Mouse (Mus musculus) thymus, adult 2 months (tissue): ENCODE measurements around the gene Tcta. TPM values are rescaled to one million over a fixed set of nuclear protein-coding genes. Genes with fewer than 3 reads are reported as not detected.

Experiments
- DNase-seq: peaks from one replicate; pipeline ENCODE4 v3.0.0; 2021
- H3K27ac ChIP-seq: fragments of 200-500 bp; 2 replicates; pipeline ENCODE4 v1.5.1; 2012; ENCODE audit warnings: low read length, control low read depth; ENCODE audit not compliant: control insufficient read depth, insufficient read depth
- H3K27me3 ChIP-seq: fragments of 200-500 bp; 2 replicates; pipeline ENCODE4 v1.6.1; 2012; ENCODE audit warnings: mild to moderate bottlenecking, low read length, moderate library complexity, mixed read lengths; ENCODE audit not compliant: control insufficient read depth, insufficient read depth
- H3K36me3 ChIP-seq: fragments of 200-500 bp; 2 replicates; pipeline ENCODE4 v1.6.1; 2012; ENCODE audit warnings: mild to moderate bottlenecking, low read length, moderate library complexity; ENCODE audit not compliant: control insufficient read depth, insufficient read depth
- H3K4me1 ChIP-seq: fragments of 200-500 bp; replicated peaks from 2 replicates; pipeline ENCODE4 v1.6.1; 2012; ENCODE audit warnings: low read length; ENCODE audit not compliant: control insufficient read depth, insufficient read depth
- H3K4me3 ChIP-seq: fragments of 200-500 bp; 2 replicates; pipeline ENCODE4 v1.5.1; 2012; ENCODE audit warnings: mild to moderate bottlenecking, low read length, control low read depth, moderate library complexity; ENCODE audit not compliant: control insufficient read depth, insufficient read depth
- CTCF ChIP-seq: fragments of 200-500 bp; IDR thresholded peaks from 2 replicates; pipeline ENCODE4 v1.5.1; 2012; ENCODE audit warnings: mild to moderate bottlenecking, control low read depth, low read length, moderate library complexity, borderline replicate concordance; ENCODE audit not compliant: control insufficient read depth, poor library complexity, insufficient read depth; ENCODE audit errors: extremely low read depth
- POLR2A ChIP-seq: fragments of 200-500 bp; IDR thresholded peaks from 2 replicates; pipeline ENCODE4 v1.6.1; 2012; ENCODE audit warnings: mild to moderate bottlenecking, low read length, control low read depth, moderate library complexity; ENCODE audit not compliant: control insufficient read depth, poor library complexity, insufficient read depth; ENCODE audit errors: extremely low read depth
- WGBS: fragments of 180-500 bp; shearing (Covaris S2); methylation state at CpG from one replicate; pipeline ENCODE4 v1.1.7; 2018; 5-methylcytosine and 5-hydroxymethylcytosine counted together
- polyA plus RNA-seq: library from polyadenylated mRNA; depleted of rRNA; stranded (reverse); fragments of >200 nt; gene quantifications from 2 replicates; pipeline ENCODE4 v1.2.3, GENCODE M21; 2012

Gene Tcta
- polyA plus RNA-seq, 1 experiment: 43.4 TPM

DNA sequence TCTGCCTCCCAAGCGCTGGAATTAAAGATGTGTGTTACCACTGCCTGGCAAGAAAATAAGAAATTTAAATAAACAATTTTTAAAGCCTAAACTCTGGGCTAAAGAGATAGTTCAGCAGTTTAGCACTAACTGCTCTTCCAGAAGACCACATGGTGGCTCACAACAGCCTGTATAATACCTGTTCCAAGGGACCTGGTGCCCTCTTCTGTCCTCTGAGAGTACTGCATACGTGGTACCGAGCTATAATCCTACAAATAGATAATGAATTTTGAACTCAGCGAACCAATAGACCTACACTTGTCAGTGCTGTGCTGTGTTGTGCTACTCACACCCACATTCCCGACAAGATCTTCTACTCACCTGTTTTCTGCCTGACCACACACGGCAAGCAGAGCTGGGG is 21.6 kb downstream of the Tcta start:
- WGBS: 6% methylated on average over 6 of the region's 6 CpGs
- no peak overlapping the region for H3K27ac ChIP-seq
- no peak overlapping the region for H3K4me3 ChIP-seq
- H3K27me3 ChIP-seq: no peaks in the 10 kb centered on the region
- TF ChIP-seq CTCF (no peak), POLR2A (no peak)
- no peaks in the 10 kb centered on the region for H3K4me1 ChIP-seq
- H3K36me3 ChIP-seq: no peaks in the 10 kb centered on the region
- DNase-seq: peak; percentile 79

DNA sequence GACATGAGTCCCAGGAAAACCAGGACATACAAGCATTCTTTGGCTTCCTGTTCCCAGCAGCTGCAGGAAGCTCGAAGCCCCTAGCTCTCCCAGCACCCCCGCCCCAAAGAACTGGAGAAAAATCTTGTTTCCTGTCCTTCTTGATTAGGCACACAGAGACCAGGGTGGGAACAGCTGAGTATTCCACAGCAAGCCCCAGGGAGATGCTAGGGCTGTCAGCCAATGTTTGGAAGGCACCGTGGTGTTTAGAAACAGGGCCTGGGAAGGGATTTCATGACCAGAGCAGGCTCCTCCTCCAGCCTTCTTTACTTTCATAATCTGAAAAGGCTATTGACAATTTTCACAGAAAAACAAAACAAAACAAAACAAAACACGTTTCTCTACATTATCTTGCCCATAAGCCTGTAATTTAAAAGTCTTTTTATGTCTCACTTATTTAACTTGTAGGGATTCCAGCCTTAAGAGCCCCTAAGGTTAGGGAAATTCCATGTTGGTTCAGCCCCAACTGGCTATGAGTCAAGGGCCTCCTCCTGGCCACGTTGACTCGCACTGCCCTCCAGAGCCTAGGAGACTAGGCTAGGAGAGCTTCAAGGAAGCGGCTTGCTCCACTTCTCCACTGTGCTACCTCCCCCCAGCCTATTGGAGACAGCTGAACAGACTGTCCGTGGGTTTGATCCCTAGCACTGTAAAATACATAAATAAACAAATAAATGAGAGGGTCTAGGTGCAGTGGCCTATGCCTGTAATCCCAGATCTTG is 25.7 kb downstream of the Tcta start:
- no peak for DNase-seq
- H3K36me3 ChIP-seq: no peaks in the 10 kb centered on the region
- H3K4me1 ChIP-seq: no peaks in the 10 kb centered on the region
- H3K4me3 ChIP-seq: no peak overlapping the region
- H3K27ac ChIP-seq: no peak overlapping the region
- 65% methylated on average over 8 of the region's 8 CpGs for WGBS
- TF ChIP-seq CTCF: no peak
- no peak for TF ChIP-seq POLR2A
- no peaks in the 10 kb centered on the region for H3K27me3 ChIP-seq

DNA sequence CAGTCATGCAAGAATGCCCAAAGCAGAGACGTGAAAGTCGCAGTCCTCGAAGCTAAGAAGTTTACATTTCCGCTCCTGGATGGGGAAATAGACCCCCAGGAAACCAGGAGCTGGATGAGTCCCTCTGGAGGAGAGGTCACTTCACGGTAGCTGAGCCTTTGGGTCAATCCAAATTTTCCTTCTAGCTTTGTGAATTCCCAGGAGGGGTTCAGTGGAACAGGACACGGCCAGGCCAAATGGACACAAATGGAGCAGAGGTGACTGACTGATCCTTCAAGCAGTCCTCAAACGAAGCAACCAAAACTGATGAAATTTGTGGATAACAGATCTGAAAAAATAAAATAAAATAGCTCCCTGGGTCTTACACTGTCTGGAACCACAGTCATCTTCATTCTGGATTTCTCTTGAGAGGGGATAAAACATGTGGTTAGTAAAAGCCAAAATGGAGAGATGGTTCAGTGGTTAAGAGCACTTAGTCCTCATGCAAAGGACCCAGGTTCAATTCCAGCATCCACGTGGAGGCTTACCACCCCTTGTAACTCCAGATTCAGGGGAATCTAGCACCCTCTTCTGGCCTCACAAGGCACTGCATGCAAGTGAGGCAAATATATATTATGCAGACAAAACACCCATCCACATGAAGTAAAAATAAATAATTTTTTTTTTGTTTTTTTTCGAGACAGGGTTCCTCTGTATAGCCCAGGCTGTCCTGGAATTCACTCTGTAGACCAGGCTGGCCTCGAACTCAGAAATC is 27.1 kb downstream of the Tcta start:
- TF ChIP-seq POLR2A (no peak), CTCF (no peak)
- Histone ChIP-seq H3K27me3 (no peaks in the 10 kb centered on the region), H3K36me3 (no peaks in the 10 kb centered on the region), H3K4me3 (no peak overlapping the region), H3K4me1 (no peaks in the 10 kb centered on the region), H3K27ac (no peak overlapping the region)
- peak; percentile 48 for DNase-seq
- 79% methylated on average over 10 of the region's 10 CpGs for WGBS

DNA sequence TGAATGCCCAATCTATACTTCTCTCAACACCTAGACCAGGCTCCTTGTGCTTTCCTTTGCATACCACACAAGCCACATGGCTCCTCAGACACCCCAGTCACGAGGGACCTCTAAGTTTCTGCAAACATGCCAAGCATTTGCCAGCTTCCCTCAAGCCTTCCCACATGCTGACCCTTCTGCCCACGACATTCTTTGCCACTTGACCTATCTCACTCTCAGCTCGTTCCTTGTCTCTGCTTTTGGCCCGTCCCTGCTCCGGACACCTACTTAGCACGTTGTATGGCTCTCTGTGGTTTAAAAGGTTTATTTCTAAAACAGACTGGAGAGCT is 30.7 kb downstream of the Tcta start:
- no peak for TF ChIP-seq POLR2A
- TF ChIP-seq CTCF: no peak
- 77% methylated on average over 6 of the region's 6 CpGs for WGBS
- no peak for DNase-seq
- H3K36me3 ChIP-seq: no peaks in the 10 kb centered on the region
- no peak overlapping the region for H3K27ac ChIP-seq
- no peaks in the 10 kb centered on the region for H3K4me1 ChIP-seq
- H3K4me3 ChIP-seq: no peak overlapping the region
- H3K27me3 ChIP-seq: no peaks in the 10 kb centered on the region

DNA sequence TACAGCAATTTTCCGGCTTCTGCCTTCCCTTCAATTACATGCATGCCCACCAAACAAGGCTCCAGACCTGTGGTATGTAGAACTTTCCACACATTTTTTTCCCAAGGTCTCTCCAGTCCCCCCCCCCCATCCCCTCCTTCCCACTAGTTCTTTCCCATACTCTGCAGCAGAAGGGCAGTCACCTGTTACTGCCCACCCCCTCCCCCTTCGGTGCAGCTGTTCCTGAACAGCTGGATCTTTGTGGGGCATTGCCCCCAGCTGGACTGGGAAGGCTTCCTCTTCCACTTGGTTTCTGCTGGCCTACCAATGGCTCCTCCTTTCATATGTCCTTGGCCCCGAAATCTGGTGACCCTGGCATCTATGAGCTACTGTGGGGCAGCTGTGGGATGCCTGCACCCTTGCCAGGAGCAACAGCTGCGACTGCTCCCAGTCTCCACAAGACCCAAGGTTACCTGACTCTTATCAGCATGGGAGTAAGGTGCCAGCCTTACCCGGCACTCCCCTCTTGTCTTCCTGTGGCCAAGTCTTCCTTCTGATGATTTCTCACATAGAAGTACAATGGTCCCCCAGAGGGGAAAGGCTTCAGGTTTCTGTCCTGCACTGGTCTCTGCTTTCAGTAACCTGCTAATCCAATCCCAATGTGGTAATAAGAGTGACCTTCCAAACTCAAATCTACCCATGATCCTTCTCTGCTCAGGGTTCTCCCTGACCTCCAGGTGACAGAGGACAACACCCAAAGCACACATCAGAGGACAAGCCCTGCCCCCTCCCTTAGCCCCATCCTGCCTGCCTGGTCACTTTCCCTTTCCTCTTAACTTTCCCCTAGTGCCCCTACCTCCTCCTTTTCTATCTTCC is 31.3 kb downstream of the Tcta start:
- H3K27ac ChIP-seq: no peak overlapping the region
- no peak for DNase-seq
- no peaks in the 10 kb centered on the region for H3K27me3 ChIP-seq
- 85% methylated on average over 5 of the region's 5 CpGs for WGBS
- no peak overlapping the region for H3K4me3 ChIP-seq
- TF ChIP-seq CTCF (no peak), POLR2A (no peak)
- no peaks in the 10 kb centered on the region for H3K36me3 ChIP-seq
- no peaks in the 10 kb centered on the region for H3K4me1 ChIP-seq

DNA sequence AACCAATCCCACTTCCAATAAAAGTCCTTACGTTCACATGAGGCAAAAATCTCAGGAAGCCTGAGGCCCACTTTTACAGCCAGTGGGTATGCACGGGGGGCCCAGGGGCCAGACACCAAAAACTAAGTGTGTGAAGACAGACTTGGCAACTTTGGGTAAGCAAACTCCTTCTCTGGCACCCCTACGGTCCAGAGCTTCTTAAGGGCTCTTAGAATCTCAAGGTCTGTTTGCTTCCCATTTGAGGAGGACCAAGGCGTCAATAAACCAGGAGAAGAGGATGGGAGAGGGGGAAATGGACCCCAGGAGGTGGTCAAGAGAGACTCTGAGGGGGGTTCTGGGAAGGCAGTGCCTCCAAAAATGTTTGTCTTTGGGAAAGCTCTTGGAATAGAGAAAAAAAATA is 32.5 kb downstream of the Tcta start:
- Histone ChIP-seq H3K27ac (no peak overlapping the region), H3K36me3 (no peaks in the 10 kb centered on the region), H3K4me3 (no peak overlapping the region), H3K4me1 (no peaks in the 10 kb centered on the region), H3K27me3 (no peaks in the 10 kb centered on the region)
- 96% methylated on average over 4 of the region's 4 CpGs for WGBS
- no peak for TF ChIP-seq CTCF
- no peak for TF ChIP-seq POLR2A
- no peak for DNase-seq
